Mouse (Mus musculus): ENCODE data around the gene Abcb5.
"Not testable (repeated sequence)": the region's sequence is repeated elsewhere in the genome, so short reads cannot be mapped to it uniquely, and the experiment has no call there.

Gene Abcb5

DNA sequence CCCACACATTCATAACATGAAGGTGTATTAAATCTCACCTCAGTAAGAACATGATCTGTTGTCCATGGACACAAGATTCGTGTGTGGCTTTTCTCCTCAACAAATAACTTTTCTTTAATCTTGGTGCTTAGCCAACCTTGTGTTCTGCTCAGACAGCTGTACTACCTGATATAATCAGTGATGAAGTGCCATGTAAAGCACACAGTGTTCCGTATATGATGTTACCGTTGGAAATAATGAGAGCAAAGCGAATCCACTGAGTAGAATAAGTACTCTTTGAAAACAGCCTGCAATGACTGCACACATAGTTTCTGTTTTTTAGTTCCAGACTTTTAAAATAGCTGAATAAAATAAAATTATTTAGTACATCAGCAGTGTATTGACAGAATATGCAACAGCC, at the start of gene Abcb5:
TSS of gene Abcb5 (minus strand) at position 101 of the 400 bp plus-strand sequence.
- DNase-seq = no peak

DNA sequence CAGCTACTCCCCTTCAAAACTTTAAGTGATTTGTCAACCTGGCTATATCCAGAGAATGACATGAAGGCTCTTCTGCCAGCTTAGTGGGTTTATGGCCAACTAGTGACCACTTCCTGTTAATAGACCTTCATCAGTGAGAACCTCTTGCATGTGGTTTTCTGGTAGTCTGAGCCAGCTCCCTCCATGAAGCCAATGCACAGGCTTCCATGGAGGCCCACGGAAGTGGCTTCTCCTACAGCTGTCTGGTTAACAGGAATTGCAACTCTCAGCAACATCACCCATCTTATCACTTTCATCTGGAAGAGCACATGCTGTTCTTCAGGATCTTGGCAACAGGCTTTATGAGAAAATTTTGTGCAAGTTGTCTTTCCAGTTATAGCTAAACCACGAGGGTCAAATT, 33.0 kb upstream of the Abcb5 start:
- DNase-seq = peak in 1 of 2 experiments; percentile 3

GRCm38 (mm10) chr12:118994328-118995166, 28.3 kb upstream of the Abcb5 start:
- peak in 1 of 2 experiments; percentile 15 for DNase-seq

DNA sequence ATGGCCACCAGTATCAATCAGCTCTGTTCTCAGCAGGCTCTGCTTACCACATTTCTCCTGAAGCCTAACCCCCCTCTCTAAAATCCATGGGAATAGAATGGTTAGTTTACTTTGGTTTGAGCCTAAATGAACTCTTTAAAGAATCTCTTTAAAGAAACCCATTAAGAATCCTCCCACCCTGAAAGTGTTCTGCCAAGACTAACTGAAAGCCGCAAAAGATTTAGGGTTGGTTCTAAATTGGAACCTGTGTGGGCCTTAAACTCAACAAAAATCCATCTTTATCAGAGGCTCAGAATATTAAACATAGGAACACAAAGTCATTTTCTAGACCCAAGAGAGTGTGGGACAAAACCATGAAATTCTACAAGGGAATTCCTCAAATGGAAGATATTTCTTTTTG, 18.6 kb upstream of the Abcb5 start:
- DNase-seq = no peak

DNA sequence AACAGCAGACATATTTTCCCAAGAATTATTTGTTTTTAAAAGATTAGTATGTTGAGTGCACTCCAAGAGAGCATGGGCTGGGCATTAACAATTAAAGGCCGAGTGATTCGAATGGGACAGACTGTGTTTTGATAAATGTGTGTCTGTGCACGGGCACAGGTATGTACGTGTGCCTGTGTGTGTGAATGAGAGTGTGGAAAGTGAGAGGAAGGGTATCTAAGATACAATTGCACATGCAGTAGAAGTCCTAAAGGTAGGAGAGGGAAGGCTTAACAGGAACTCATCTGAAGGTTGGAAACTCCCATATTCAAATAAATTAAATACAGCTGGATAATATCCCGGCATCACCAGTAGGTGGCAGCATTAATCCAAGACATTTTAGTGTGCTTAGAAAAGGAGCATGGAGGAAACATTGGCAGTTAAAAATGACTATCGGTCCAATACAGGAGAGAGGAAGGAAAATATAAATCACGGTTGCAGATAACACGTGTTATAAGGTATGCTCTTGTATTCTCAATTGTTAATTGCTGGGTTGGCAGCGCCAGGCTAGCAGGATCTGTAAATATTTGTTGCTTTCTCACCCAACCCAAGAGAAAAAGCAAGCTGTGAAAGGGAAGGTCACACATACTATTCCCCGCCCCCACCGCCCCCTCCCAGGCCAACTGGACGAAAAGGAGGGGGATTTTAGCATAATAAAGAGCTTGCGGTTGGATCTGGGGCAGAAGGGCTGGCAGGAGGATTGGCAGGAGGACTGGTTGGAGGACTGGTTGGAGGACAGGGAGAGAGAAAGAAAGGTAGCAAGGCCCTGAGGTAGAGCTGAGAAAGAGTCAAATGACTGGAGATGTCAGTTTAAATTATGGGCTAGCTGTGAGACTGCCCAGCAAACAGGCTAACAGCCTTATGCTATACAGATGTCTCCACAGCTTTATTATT, 35.6 kb downstream of the Abcb5 start:
- peak; percentile 23 to 70 for DNase-seq

DNA sequence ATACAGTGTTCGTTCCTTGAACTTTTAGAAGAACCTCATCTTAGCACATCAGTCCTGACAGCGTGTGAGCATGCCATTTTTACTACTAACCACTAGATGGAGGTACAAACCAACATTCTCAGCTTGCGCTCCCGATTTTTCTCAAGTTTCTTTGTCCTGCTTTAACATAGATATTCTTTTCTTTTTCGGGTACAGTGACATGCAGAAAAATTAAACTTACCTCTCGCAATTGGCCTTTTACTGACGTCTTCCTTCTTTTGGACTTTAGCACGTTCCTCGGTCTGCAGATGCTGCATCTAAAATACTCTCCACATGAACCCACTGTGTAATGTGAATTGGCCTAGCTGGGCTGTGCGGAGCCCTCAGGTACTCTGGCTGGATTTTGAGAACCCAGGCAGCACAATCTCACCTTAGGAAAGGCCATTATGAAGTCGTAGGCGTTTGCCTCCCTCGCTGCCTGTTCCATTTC, 39.4 kb downstream of the Abcb5 start:
- peak in 1 of 2 experiments; percentile 9 for DNase-seq

DNA sequence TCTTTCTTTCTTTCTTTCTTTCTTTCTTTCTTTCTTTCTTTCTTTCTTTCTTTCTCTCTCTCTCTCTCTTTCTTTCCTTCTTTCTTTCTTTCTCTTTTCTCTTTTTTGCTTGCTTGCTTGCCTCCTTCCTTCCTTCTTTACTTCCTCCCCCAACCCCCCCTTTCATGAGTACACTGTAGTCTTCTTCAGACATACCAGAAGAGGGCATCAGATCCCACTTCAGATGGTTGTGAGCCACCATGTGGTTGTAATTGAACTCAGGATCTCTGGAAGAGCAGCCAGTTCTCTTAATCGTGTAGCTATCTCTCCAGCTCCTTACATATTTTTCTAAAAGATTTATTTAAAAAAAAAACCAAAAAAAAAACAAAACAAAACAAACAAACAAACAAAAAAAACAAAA, 42.3 kb downstream of the Abcb5 start:
- DNase-seq = not testable (repeated sequence)

- no peak for DNase-seq
Observed at GRCm38 (mm10) chr12:118917771-118918170, 48.5 kb downstream of the Abcb5 start.

DNA sequence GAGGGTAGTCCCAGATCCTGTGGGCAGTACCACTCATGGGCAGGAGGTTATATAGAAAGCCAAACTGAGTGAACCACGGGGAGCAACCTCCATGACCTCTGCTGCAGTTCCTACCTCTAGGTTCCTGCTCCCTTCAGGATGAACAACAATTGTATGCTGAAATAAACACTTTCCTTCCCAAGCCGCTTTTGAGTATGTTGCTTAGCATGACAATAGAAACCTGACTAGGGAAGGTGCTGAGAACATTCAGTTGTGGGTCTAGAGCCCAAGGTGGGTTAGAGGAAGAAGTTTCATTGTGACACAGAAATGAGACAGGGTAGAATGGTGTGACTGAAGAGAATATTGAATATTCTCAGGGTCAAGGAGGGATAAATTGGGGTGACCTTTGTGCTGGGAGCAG, 55.9 kb downstream of the Abcb5 start:
- no peak for DNase-seq

DNA sequence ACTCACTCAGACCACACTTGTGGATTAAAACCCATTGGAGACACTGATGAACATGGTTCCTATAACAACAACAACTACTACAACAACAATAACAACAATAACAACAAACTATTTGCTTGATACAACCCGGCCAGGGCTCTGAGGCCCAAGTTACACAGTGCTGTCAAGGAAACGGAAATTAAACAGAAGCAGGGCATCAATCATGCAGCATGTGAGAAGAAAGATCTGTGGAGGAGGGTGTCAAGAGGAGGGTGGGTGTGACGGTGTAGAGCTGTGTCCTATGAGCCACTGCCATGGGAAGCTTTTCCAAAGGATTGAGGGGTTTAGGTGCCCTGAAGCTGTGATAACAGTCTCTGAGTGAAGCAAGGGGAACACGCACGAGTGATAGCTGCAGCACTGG, 64.0 kb downstream of the Abcb5 start:
- DNase-seq = no peak

GRCm38 (mm10) chr12:118887964-118888363, 78.3 kb downstream of the Abcb5 start:
- no peak for DNase-seq

DNA sequence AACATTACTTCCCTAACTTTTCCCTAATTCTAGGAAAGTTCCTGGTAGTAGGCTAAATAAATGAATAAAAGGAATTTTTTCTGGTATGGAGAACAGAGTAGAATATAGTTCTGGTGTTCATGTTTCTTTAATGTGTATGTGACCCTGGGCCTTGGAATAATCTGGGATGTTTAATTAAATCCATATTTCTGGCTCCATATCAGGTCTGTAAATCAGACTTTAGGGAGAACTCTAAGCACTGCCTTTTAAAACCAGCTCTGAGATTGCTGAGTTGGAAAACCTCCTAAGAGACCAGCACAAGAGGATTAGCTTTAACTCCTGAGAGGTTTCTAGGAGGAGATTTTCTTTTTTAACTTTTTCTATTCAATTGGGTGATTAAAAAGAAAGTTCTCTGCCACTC, 83.4 kb downstream of the Abcb5 start:
- no peak for DNase-seq

DNA sequence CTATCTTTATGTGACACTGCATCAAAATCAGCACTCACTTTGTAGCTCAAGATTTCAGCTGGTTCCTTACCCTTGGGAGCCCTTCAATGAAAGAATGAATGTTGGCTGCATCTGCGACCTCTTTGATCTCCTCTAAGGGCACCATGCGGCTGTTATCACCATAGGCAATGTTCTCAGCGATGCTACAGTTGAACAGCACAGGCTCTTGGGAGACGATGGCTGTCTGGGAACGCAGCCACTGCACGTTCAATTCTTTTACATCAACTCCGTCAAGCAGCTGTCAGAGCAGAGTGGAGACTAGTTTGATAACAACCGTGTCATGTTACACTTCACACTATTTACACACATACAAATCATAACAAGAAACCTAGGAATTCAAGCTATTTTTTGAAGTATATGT, 93.5 kb downstream of the Abcb5 start:
- no peak for DNase-seq

DNA sequence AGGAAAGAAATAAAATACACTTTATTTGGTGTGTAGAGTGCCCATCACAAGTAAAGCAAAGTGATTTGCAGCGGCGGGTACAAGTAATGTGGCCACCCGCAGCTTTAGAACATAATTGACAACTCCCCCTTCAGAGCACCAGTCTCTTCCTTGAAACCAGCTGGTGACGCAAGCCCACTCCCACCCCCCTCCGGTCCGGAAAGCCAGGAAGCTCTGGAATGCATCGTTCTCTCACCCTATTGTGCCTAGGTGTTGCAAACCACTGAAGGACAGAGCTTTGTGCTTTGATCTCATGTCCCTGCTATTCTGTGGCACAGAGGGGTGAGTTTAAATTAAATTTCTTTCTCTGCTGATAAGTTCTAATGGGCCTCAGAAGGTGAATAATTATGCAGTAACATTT, 110.1 kb downstream of the Abcb5 start:
- no peak for DNase-seq

GRCm38 (mm10) chr12:118854831-118855453, 111.3 kb downstream of the Abcb5 start:
- peak; percentile 25 to 61 for DNase-seq

GRCm38 (mm10) chr12:118854401-118854800, 111.8 kb downstream of the Abcb5 start:
- DNase-seq = no peak

DNA sequence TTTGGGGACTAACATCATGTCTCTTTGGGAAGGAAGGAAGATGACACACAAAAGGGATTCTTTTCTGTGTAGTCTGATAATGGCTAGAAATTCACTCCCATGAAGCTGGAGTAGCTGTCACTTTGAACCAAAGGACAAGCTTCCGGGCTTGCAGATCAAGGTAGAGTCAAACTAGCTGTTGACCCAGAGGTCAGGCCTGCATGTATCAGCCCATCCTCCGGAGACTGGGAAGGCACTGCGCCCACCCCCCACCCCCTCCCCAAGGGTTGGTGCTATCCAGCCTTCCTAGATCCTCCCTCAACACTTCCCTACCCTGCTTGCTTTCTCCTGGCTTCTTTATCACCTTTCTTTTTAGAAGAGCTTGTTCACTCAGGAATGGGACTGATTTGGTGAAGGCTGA, 112.9 kb downstream of the Abcb5 start:
- DNase-seq = no peak

DNA sequence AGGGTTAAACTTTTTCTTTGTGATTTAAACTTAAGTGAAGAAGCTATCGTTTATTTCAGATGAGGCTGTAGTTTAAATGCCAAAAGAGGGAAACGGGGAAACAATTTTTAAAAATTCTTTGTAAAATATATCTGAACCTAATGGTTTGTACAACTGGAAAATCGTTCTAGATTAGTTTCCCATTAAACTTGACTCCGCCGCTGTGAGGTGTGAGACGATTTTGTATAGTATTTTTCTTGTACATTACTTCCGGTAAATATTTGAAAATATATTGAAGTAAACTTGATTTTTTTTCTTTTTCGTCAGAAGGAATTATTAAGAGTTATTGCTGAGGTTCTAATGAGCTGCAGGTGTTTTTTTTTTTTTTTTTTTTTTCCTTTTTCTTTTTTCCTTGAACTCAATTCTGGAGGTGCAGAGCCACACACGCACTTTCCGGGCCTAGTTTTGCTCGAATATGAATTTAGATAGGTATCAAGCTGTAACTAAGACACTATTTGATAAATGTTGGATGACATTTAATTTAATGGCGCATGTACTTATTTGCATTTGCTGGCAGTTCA, 115.3 kb downstream of the Abcb5 start:
- DNase-seq = no peak

DNA sequence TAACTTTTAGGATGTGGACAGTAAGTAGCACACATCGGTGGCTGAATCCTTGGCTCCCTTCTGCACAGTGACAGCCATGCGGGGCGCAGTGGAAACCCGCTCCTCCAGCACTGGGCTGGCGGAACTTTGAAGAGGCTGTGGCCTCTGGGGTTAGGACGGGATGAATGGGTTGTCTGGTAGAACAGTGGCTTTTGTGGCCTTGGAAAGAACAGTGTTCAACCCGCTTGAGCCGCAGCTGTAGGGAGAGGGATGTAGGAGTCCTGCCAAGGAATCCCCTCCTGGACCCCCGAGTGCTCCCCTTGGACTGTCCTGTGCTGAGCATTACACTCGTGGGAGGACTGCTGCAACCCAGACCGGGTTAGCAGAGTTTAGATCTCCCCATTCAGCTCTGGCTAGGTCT, 116.2 kb downstream of the Abcb5 start:
- DNase-seq = no peak

DNA sequence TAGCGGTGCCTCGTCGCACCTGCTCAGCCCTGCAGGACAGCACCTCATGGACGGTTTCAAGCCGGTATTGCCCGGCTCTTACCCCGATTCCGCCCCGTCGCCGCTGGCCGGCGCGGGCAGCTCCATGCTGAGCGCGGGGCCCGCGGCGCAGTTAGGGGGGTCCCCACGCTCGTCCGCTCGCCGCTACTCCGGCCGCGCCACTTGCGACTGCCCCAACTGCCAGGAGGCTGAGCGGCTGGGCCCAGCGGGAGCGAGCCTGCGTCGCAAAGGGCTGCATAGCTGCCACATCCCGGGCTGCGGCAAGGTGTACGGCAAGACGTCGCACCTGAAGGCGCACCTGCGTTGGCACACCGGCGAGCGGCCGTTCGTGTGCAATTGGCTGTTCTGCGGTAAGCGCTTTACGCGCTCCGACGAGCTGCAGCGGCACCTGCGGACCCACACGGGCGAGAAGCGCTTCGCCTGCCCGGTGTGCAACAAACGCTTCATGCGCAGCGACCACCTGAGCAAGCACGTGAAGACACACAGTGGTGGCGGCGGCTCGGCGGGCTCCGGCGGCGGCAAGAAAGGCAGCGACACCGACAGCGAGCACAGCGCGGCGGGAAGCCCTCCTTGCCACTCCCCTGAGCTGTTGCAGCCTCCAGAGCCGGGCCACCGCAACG, 116.9 kb downstream of the Abcb5 start:
- DNase-seq = no peak

DNA sequence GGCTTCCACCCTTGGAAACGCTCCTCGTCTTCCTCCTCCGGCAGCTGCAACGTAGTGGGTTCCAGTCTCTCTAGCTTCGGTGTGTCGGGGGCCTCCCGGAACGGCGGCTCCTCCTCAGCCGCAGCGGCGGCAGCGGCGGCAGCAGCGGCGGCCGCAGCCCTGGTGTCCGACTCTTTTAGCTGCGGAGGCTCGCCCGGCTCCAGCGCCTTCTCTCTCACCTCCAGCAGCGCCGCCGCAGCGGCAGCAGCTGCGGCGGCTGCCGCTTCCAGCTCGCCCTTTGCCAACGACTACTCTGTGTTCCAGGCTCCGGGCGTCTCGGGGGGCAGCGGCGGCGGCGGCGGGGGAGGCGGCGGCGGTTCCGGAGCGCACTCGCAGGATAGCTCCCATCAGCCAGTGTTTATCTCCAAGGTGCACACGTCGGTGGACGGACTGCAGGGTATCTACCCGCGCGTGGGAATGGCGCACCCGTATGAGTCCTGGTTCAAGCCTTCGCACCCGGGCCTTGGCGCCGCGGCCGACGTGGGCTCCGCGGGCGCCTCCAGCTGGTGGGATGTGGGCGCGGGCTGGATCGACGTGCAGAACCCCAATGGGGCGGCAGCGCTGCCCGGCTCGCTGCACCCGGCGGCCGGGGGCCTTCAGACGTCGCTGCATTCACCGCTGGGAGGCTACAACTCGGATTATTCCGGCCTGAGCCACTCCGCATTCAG, 117.6 kb downstream of the Abcb5 start:
- DNase-seq = no peak

Data from kidney, adult 8-10 months (tissue).